Mouse (Mus musculus) liver, postnatal 0 days (tissue): ENCODE results near the gene Kng2.

Experiments
- CTCF ChIP-seq: sonication (generic); IDR thresholded peaks from 2 replicates; pipeline ENCODE4 v1.5.1; 2016; ENCODE audit warnings: antibody characterized with exemption, low read depth
- EP300 ChIP-seq: IDR thresholded peaks from 2 replicates; pipeline ENCODE4 v1.6.1; 2016; ENCODE audit warnings: antibody characterized with exemption, low read depth, mild to moderate bottlenecking

GRCm38 (mm10) chr16:23037744-23038143, 8.5 kb upstream of the Kng2 start:
- no peak for TF ChIP-seq CTCF
- no peak for TF ChIP-seq EP300
